Mouse (Mus musculus): ENCODE measurements at regions not wholly inside any gene's neighbourhood (a gene's known extent, or its start where the extent isn't known, plus 50 kb on each side); places are given as distances from the start of the nearest gene placed in this dataset.

- Histone ChIP-seq H3K4me2 (ENCODE audit: low read depth, low read length) (no peak overlapping the region), H3K4me3 (ENCODE audit: low read depth, low read length) (no peak overlapping the region), H3K27me3 (ENCODE audit: control insufficient read depth, insufficient read depth, low read length) (no peaks in the 10 kb centered on the region), H3K4me1 (ENCODE audit: control insufficient read depth, insufficient read depth, low read length) (no peaks in the 10 kb centered on the region), H3K27ac (replicated peaks; ENCODE audit: low read depth, low read length) (no peak overlapping the region), H3K9ac (replicated peaks; ENCODE audit: low read length) (no peak overlapping the region), H3K36me3 (replicated peaks; ENCODE audit: control insufficient read depth, insufficient read depth, low read depth, low read length) (no peaks in the 10 kb centered on the region), H3K9me3 (replicated peaks; ENCODE audit: control insufficient read depth, low read length) (no peaks in the 10 kb centered on the region)
- no peak for ATAC-seq (replicated peaks; ENCODE audit: insufficient number of reproducible peaks, low FRiP score, low TSS enrichment, low read depth)
- DNase-seq (ENCODE audit: low spot score): no peak
- WGBS: 79% methylated on average over 4 of the region's 4 CpGs
These were observed 285.0 kb upstream of the Gnpda2 start for GRCm38 (mm10) chr5:69877100-69877499.

- DNase-seq (ENCODE audit: low spot score) (no peak), ATAC-seq (replicated peaks; ENCODE audit: insufficient number of reproducible peaks, low FRiP score, low TSS enrichment, low read depth) (no peak)
These were observed 270.9 kb upstream of the Gnpda2 start for GRCm38 (mm10) chr5:69863027-69863426.

GRCm38 (mm10) chr5:69844809-69845208 lies 252.7 kb upstream of the Gnpda2 start:
- ATAC-seq (replicated peaks; ENCODE audit: insufficient number of reproducible peaks, low FRiP score, low TSS enrichment, low read depth) (no peak), DNase-seq (ENCODE audit: low spot score) (no peak)
- no peaks in the 10 kb centered on the region for H3K27me3 ChIP-seq (ENCODE audit: control insufficient read depth, insufficient read depth, low read length)
- H3K4me2 ChIP-seq (ENCODE audit: low read depth, low read length): no peak overlapping the region
- H3K9ac ChIP-seq (replicated peaks; ENCODE audit: low read length): no peak overlapping the region
- 76% methylated on average over 1 of the region's 1 CpGs for WGBS
- no peaks in the 10 kb centered on the region for H3K4me1 ChIP-seq (ENCODE audit: control insufficient read depth, insufficient read depth, low read length)
- H3K36me3 ChIP-seq (replicated peaks; ENCODE audit: control insufficient read depth, insufficient read depth, low read depth, low read length): no peaks in the 10 kb centered on the region
- no peak overlapping the region for H3K4me3 ChIP-seq (ENCODE audit: low read depth, low read length)
- no peaks in the 10 kb centered on the region for H3K9me3 ChIP-seq (replicated peaks; ENCODE audit: control insufficient read depth, low read length)
- no peak overlapping the region for H3K27ac ChIP-seq (replicated peaks; ENCODE audit: low read depth, low read length)

More at GRCm38 (mm10) chr5:69863027-69863426, 270.9 kb upstream of the Gnpda2 start:
- Histone ChIP-seq H3K9ac (replicated peaks; ENCODE audit: low read length) (no peak overlapping the region), H3K4me1 (ENCODE audit: control insufficient read depth, insufficient read depth, low read length) (no peaks in the 10 kb centered on the region), H3K4me2 (ENCODE audit: low read depth, low read length) (no peak overlapping the region), H3K9me3 (replicated peaks; ENCODE audit: control insufficient read depth, low read length) (no peaks in the 10 kb centered on the region), H3K27me3 (ENCODE audit: control insufficient read depth, insufficient read depth, low read length) (no peaks in the 10 kb centered on the region), H3K4me3 (ENCODE audit: low read depth, low read length) (no peak overlapping the region), H3K36me3 (replicated peaks; ENCODE audit: control insufficient read depth, insufficient read depth, low read depth, low read length) (no peaks in the 10 kb centered on the region), H3K27ac (replicated peaks; ENCODE audit: low read depth, low read length) (no peak overlapping the region)
- whole genome bisulfite sequencing: 82% methylated on average over 3 of the region's 3 CpGs

GRCm38 (mm10) chr5:69837947-69838710 lies 246.0 kb upstream of the Gnpda2 start:
- Histone ChIP-seq H3K27me3 (ENCODE audit: control insufficient read depth, insufficient read depth, low read length) (no peaks in the 10 kb centered on the region), H3K4me1 (ENCODE audit: control insufficient read depth, insufficient read depth, low read length) (no peaks in the 10 kb centered on the region), H3K27ac (replicated peaks; ENCODE audit: low read depth, low read length) (no peak overlapping the region), H3K4me2 (ENCODE audit: low read depth, low read length) (no peak overlapping the region), H3K9ac (replicated peaks; ENCODE audit: low read length) (no peak overlapping the region), H3K4me3 (ENCODE audit: low read depth, low read length) (no peak overlapping the region), H3K9me3 (replicated peaks; ENCODE audit: control insufficient read depth, low read length) (no peaks in the 10 kb centered on the region), H3K36me3 (replicated peaks; ENCODE audit: control insufficient read depth, insufficient read depth, low read depth, low read length) (no peaks in the 10 kb centered on the region)
- WGBS: 70% methylated on average over 7 of the region's 7 CpGs
- ATAC-seq (replicated peaks; ENCODE audit: insufficient number of reproducible peaks, low FRiP score, low TSS enrichment, low read depth) (no peak), DNase-seq (ENCODE audit: low spot score) (no peak)

GRCm38 (mm10) chr5:69836356-69836755 lies 244.2 kb upstream of the Gnpda2 start:
- no peaks in the 10 kb centered on the region for H3K27me3 ChIP-seq (ENCODE audit: control insufficient read depth, insufficient read depth, low read length)
- DNase-seq (ENCODE audit: low spot score): no peak
- no peak overlapping the region for H3K4me3 ChIP-seq (ENCODE audit: low read depth, low read length)
- H3K36me3 ChIP-seq (replicated peaks; ENCODE audit: control insufficient read depth, insufficient read depth, low read depth, low read length): no peaks in the 10 kb centered on the region
- ATAC-seq (replicated peaks; ENCODE audit: insufficient number of reproducible peaks, low FRiP score, low TSS enrichment, low read depth): no peak
- 92% methylated on average over 8 of the region's 8 CpGs for WGBS
- H3K9me3 ChIP-seq (replicated peaks; ENCODE audit: control insufficient read depth, low read length): no peaks in the 10 kb centered on the region
- H3K4me1 ChIP-seq (ENCODE audit: control insufficient read depth, insufficient read depth, low read length): no peaks in the 10 kb centered on the region
- H3K27ac ChIP-seq (replicated peaks; ENCODE audit: low read depth, low read length): no peak overlapping the region
- H3K4me2 ChIP-seq (ENCODE audit: low read depth, low read length): no peak overlapping the region
- no peak overlapping the region for H3K9ac ChIP-seq (replicated peaks; ENCODE audit: low read length)

- H3K4me1 ChIP-seq (ENCODE audit: control insufficient read depth, insufficient read depth, low read length): no peaks in the 10 kb centered on the region
- no peaks in the 10 kb centered on the region for H3K36me3 ChIP-seq (replicated peaks; ENCODE audit: control insufficient read depth, insufficient read depth, low read depth, low read length)
- H3K4me3 ChIP-seq (ENCODE audit: low read depth, low read length): no peak overlapping the region
- no peak for ATAC-seq (replicated peaks; ENCODE audit: insufficient number of reproducible peaks, low FRiP score, low TSS enrichment, low read depth)
- H3K27me3 ChIP-seq (ENCODE audit: control insufficient read depth, insufficient read depth, low read length): no peaks in the 10 kb centered on the region
- no peak overlapping the region for H3K4me2 ChIP-seq (ENCODE audit: low read depth, low read length)
- H3K9ac ChIP-seq (replicated peaks; ENCODE audit: low read length): no peak overlapping the region
- WGBS: 72% methylated on average over 8 of the region's 8 CpGs
- H3K9me3 ChIP-seq (replicated peaks; ENCODE audit: control insufficient read depth, low read length): no peaks in the 10 kb centered on the region
- no peak for DNase-seq (ENCODE audit: low spot score)
- H3K27ac ChIP-seq (replicated peaks; ENCODE audit: low read depth, low read length): no peak overlapping the region
These were observed 243.0 kb upstream of the Gnpda2 start for GRCm38 (mm10) chr5:69835162-69835561.

- Histone ChIP-seq H3K36me3 (replicated peaks; ENCODE audit: control insufficient read depth, insufficient read depth, low read depth, low read length) (no peaks in the 10 kb centered on the region), H3K27ac (replicated peaks; ENCODE audit: low read depth, low read length) (no peak overlapping the region), H3K9me3 (replicated peaks; ENCODE audit: control insufficient read depth, low read length) (no peaks in the 10 kb centered on the region), H3K4me1 (ENCODE audit: control insufficient read depth, insufficient read depth, low read length) (no peaks in the 10 kb centered on the region), H3K4me2 (ENCODE audit: low read depth, low read length) (no peak overlapping the region), H3K9ac (replicated peaks; ENCODE audit: low read length) (no peak overlapping the region), H3K27me3 (ENCODE audit: control insufficient read depth, insufficient read depth, low read length) (no peaks in the 10 kb centered on the region), H3K4me3 (ENCODE audit: low read depth, low read length) (no peak overlapping the region)
- ATAC-seq (replicated peaks; ENCODE audit: insufficient number of reproducible peaks, low FRiP score, low TSS enrichment, low read depth): no peak
- WGBS: 77% methylated on average over 4 of the region's 4 CpGs
- no peak for DNase-seq (ENCODE audit: low spot score)
These were observed 225.6 kb upstream of the Gnpda2 start for GRCm38 (mm10) chr5:69817778-69818177.

GRCm38 (mm10) chr5:69817035-69817434 lies 224.9 kb upstream of the Gnpda2 start:
- no peaks in the 10 kb centered on the region for H3K4me1 ChIP-seq (ENCODE audit: control insufficient read depth, insufficient read depth, low read length)
- H3K4me2 ChIP-seq (ENCODE audit: low read depth, low read length): no peak overlapping the region
- H3K9me3 ChIP-seq (replicated peaks; ENCODE audit: control insufficient read depth, low read length): no peaks in the 10 kb centered on the region
- H3K27ac ChIP-seq (replicated peaks; ENCODE audit: low read depth, low read length): no peak overlapping the region
- no peak overlapping the region for H3K9ac ChIP-seq (replicated peaks; ENCODE audit: low read length)
- H3K36me3 ChIP-seq (replicated peaks; ENCODE audit: control insufficient read depth, insufficient read depth, low read depth, low read length): no peaks in the 10 kb centered on the region
- H3K4me3 ChIP-seq (ENCODE audit: low read depth, low read length): no peak overlapping the region
- no peaks in the 10 kb centered on the region for H3K27me3 ChIP-seq (ENCODE audit: control insufficient read depth, insufficient read depth, low read length)
- DNase-seq (ENCODE audit: low spot score) (no peak), ATAC-seq (replicated peaks; ENCODE audit: insufficient number of reproducible peaks, low FRiP score, low TSS enrichment, low read depth) (no peak)
- 64% methylated on average over 5 of the region's 5 CpGs for WGBS
